Comparison of ENCODE assay signal across 1 mouse cellular context in genomic region chr16:92763666-92764065, GRCm38 (mm10).
TF ChIP-seq lines count a peak whose summit lies in the region.

No protein-coding gene starts in this region.

TF ChIP-seq in MEL, 35 proteins besides CTCF, POLR2A, EP300 and RAD21:
- peak; percentile 35; the same call in 1 of the 2 replicates for TF ChIP-seq ETS1 (IDR thresholded peaks at IDR 0.05; ENCODE audit: low read depth, low read length)
- no peak for TF ChIP-seq CHD1 (IDR thresholded peaks at IDR 0.05; ENCODE audit: low read depth, low read length)
